Mouse (Mus musculus): ENCODE data around the gene Lsg1. TPM values are rescaled to one million over a fixed set of nuclear protein-coding genes. Genes with fewer than 3 reads are reported as not detected.

Lsg1 gene
- total and polyA plus RNA-seq, 3 experiments = 58.8 to 84.4 TPM; not detected in 1

GRCm38 (mm10) chr16:30543386-30543785 is 44.0 kb downstream of the Lsg1 start:
- H3K79me2 ChIP-seq (ENCODE audit: control insufficient read depth, insufficient read depth, low read length, poor library complexity) = no peaks in the 10 kb centered on the region
- H3K36me3 ChIP-seq (ENCODE audit: control insufficient read depth in 1 of 2, insufficient read depth in 2 of 2, low read length in 2 of 2) = no peaks in the 10 kb centered on the region
- H3K27ac ChIP-seq (ENCODE audit: control insufficient read depth, low read depth, low read length) = no peak overlapping the region
- no peaks in the 10 kb centered on the region for H3K27me3 ChIP-seq (ENCODE audit: control insufficient read depth in 1 of 2, insufficient read depth in 2 of 2, low read length in 2 of 2)
- H3K4me3 ChIP-seq (ENCODE audit: control insufficient read depth in 1 of 2, insufficient read depth in 1 of 2, low read depth in 2 of 2, low read length in 2 of 2) = no peak overlapping the region
- DNase-seq (ENCODE audit: low read depth, low spot score) = no peak
- H3K9me3 ChIP-seq (replicated peaks; ENCODE audit: insufficient read depth, low read length) = no peaks in the 10 kb centered on the region
- H3K4me1 ChIP-seq (ENCODE audit: control insufficient read depth in 1 of 2, insufficient read depth in 2 of 2, low read length in 2 of 2) = peaks cover 0 to 6% of the 10 kb centered on the region in 2 experiments; a peak in 3 of 4 replicates
- TF ChIP-seq E2F4 (IDR thresholded peaks at IDR 0.05; ENCODE audit: borderline replicate concordance, low read depth, low read length) (no peak), MAZ (IDR thresholded peaks at IDR 0.05; ENCODE audit: low read depth, low read length) (no peak), MYC (IDR thresholded peaks at IDR 0.05; ENCODE audit: low read depth, low read length) (no peak), RCOR1 (IDR thresholded peaks at IDR 0.05; ENCODE audit: low read depth, low read length) (no peak), MYB (IDR thresholded peaks at IDR 0.05; ENCODE audit: low read depth, low read length) (no peak)
- H3K9ac ChIP-seq (ENCODE audit: control insufficient read depth, low read depth, low read length, poor library complexity, severe bottlenecking) = no peak overlapping the region

- H3K27me3 ChIP-seq (ENCODE audit: control insufficient read depth in 1 of 2, insufficient read depth in 2 of 2, low read length in 2 of 2) = no peaks in the 10 kb centered on the region
- H3K36me3 ChIP-seq (ENCODE audit: control insufficient read depth in 1 of 2, insufficient read depth in 2 of 2, low read length in 2 of 2) = no peaks in the 10 kb centered on the region
Measured at GRCm38 (mm10) chr16:30542826-30543225, 44.6 kb downstream of the Lsg1 start.

GRCm38 (mm10) chr16:30540107-30541001 is 47.0 kb downstream of the Lsg1 start:
- H3K27ac ChIP-seq (ENCODE audit: control insufficient read depth, low read depth, low read length) = no peak overlapping the region
- H3K36me3 ChIP-seq (ENCODE audit: control insufficient read depth in 1 of 2, insufficient read depth in 2 of 2, low read length in 2 of 2) = no peaks in the 10 kb centered on the region
- no peaks in the 10 kb centered on the region for H3K9me3 ChIP-seq (replicated peaks; ENCODE audit: insufficient read depth, low read length)
- TF ChIP-seq TBP (IDR thresholded peaks at IDR 0.05; ENCODE audit: low read depth, low read length) = no peak
- no peak for TF ChIP-seq BHLHE40 (IDR thresholded peaks at IDR 0.05; ENCODE audit: borderline replicate concordance, low read depth, low read length)
- no peak for TF ChIP-seq ZMIZ1 (IDR thresholded peaks at IDR 0.05; ENCODE audit: low read depth, low read length)
- TF ChIP-seq SMC3 (IDR thresholded peaks at IDR 0.05; ENCODE audit: low read depth, low read length) = no peak
- no peak for TF ChIP-seq GATA1 (IDR thresholded peaks at IDR 0.05; ENCODE audit: low read depth, low read length)
- TF ChIP-seq KAT2A (conservative IDR thresholded peaks at IDR 0.05; ENCODE audit: low read depth, low read length) = no peak
- H3K27me3 ChIP-seq (ENCODE audit: control insufficient read depth in 1 of 2, insufficient read depth in 2 of 2, low read length in 2 of 2) = no peaks in the 10 kb centered on the region
- no peak overlapping the region for H3K9ac ChIP-seq (ENCODE audit: control insufficient read depth, low read depth, low read length, poor library complexity, severe bottlenecking)
- no peak overlapping the region for H3K4me3 ChIP-seq (ENCODE audit: control insufficient read depth in 1 of 2, insufficient read depth in 1 of 2, low read depth in 2 of 2, low read length in 2 of 2)
- no peak for DNase-seq (ENCODE audit: low read depth, low spot score)
- peaks cover 0 to 6% of the 10 kb centered on the region in 2 experiments; a peak in 3 of 4 replicates for H3K4me1 ChIP-seq (ENCODE audit: control insufficient read depth in 1 of 2, insufficient read depth in 2 of 2, low read length in 2 of 2)
- no peaks in the 10 kb centered on the region for H3K79me2 ChIP-seq (ENCODE audit: control insufficient read depth, insufficient read depth, low read length, poor library complexity)

More at GRCm38 (mm10) chr16:30542826-30543225, 44.6 kb downstream of the Lsg1 start:
- H3K4me1 ChIP-seq (ENCODE audit: control insufficient read depth in 1 of 2, insufficient read depth in 2 of 2, low read length in 2 of 2) = peaks cover 0 to 6% of the 10 kb centered on the region in 2 experiments; a peak in 3 of 4 replicates
- no peaks in the 10 kb centered on the region for H3K9me3 ChIP-seq (replicated peaks; ENCODE audit: insufficient read depth, low read length)
- H3K9ac ChIP-seq (ENCODE audit: control insufficient read depth, low read depth, low read length, poor library complexity, severe bottlenecking) = no peak overlapping the region
- TF ChIP-seq ZKSCAN1 (IDR thresholded peaks at IDR 0.05; ENCODE audit: low read depth, low read length) (no peak), NRF1 (IDR thresholded peaks at IDR 0.05; ENCODE audit: insufficient read depth, low read depth, low read length, poor library complexity, severe bottlenecking) (no peak), JUND (IDR thresholded peaks at IDR 0.05; ENCODE audit: low read depth, low read length) (no peak), RCOR1 (IDR thresholded peaks at IDR 0.05; ENCODE audit: low read depth, low read length) (no peak), ETS1 (IDR thresholded peaks at IDR 0.05; ENCODE audit: low read depth, low read length) (no peak), USF2 (IDR thresholded peaks at IDR 0.05; ENCODE audit: borderline replicate concordance in 1 of 2, insufficient read depth in 1 of 2, low read depth in 1 of 2, low read length in 2 of 2) (no peak), POLR2A (IDR thresholded peaks at IDR 0.05; ENCODE audit: control insufficient read depth in 1 of 2, insufficient read depth in 1 of 2, low read depth in 1 of 2, low read length in 2 of 2, poor library complexity in 1 of 2) (no peak), MAX (IDR thresholded peaks at IDR 0.05; ENCODE audit: low read length) (no peak), CTCF (IDR thresholded peaks at IDR 0.05 in 2 of 3, conservative IDR thresholded peaks at IDR 0.05 in 1 of 3; ENCODE audit: control insufficient read depth in 1 of 3, insufficient read depth in 1 of 3, low read depth in 2 of 3, low read length in 3 of 3, poor library complexity in 1 of 3, severe bottlenecking in 1 of 3) (no peak), E2F4 (IDR thresholded peaks at IDR 0.05; ENCODE audit: borderline replicate concordance, low read depth, low read length) (no peak), ZNF384 (IDR thresholded peaks at IDR 0.05; ENCODE audit: low read depth, low read length) (no peak), POLR2AphosphoS5 (IDR thresholded peaks at IDR 0.05; ENCODE audit: borderline replicate concordance, low read depth, low read length) (no peak), HCFC1 (IDR thresholded peaks at IDR 0.05; ENCODE audit: low read depth, low read length) (no peak), EP300 (IDR thresholded peaks at IDR 0.05; ENCODE audit: low read depth in 1 of 2, low read length in 2 of 2) (no peak), USF1 (IDR thresholded peaks at IDR 0.05; ENCODE audit: low read depth, low read length) (no peak)
- DNase-seq (ENCODE audit: low read depth, low spot score) = no peak
- H3K79me2 ChIP-seq (ENCODE audit: control insufficient read depth, insufficient read depth, low read length, poor library complexity) = no peaks in the 10 kb centered on the region
- H3K4me3 ChIP-seq (ENCODE audit: control insufficient read depth in 1 of 2, insufficient read depth in 1 of 2, low read depth in 2 of 2, low read length in 2 of 2) = no peak overlapping the region
- H3K27ac ChIP-seq (ENCODE audit: control insufficient read depth, low read depth, low read length) = no peak overlapping the region
